Mouse (Mus musculus): Measurements from ENCODE around the gene Ilf2.

- TF ChIP-seq CTCF (IDR thresholded peaks at IDR 0.05; ENCODE audit: borderline replicate concordance, extremely low read depth, insufficient read depth, insufficient read length) (no peak), POLR2A (IDR thresholded peaks at IDR 0.05; ENCODE audit: borderline replicate concordance, extremely low read depth, insufficient read depth, insufficient read length, poor library complexity, severe bottlenecking) (no peak)
These were observed 30.3 kb upstream of the Ilf2 start for GRCm38 (mm10) chr3:90445417-90446200.
